Mouse (Mus musculus) ovary, postnatal 10 days (tissue): ENCODE results near the gene Trpm4.
"Not testable (repeated sequence)": the region's sequence is repeated elsewhere in the genome, so short reads cannot be mapped to it uniquely, and the experiment has no call there.

Experiments
- DNase-seq: peaks from one replicate; pipeline ENCODE4 v3.0.0; 2022; ENCODE audit warnings: low spot score

Gene Trpm4

GRCm38 (mm10) chr7:45333431-45333982 is at the start of gene Trpm4:
Gene Trpm4, minus strand, starts transcription at chr7:45333780.
- peak; percentile 75 for DNase-seq

GRCm38 (mm10) chr7:45376057-45376456 is 42.5 kb upstream of the Trpm4 start:
- no peak for DNase-seq

- no peak for DNase-seq
Measured at GRCm38 (mm10) chr7:45374620-45375019, 41.0 kb upstream of the Trpm4 start.

GRCm38 (mm10) chr7:45372371-45372770 is 38.8 kb upstream of the Trpm4 start:
- DNase-seq, result no peak

- DNase-seq, result peak; percentile 70
Measured at GRCm38 (mm10) chr7:45370475-45371311, 37.1 kb upstream of the Trpm4 start, which contains the start of gene Lin7b. Gene Lin7b, minus strand, starts transcription at chr7:45370583.

GRCm38 (mm10) chr7:45369836-45370474 is 36.4 kb upstream of the Trpm4 start:
- DNase-seq, result no peak

- no peak for DNase-seq
Measured at GRCm38 (mm10) chr7:45369022-45369745, 35.6 kb upstream of the Trpm4 start.

- no peak for DNase-seq
Measured at GRCm38 (mm10) chr7:45368178-45368577, 34.6 kb upstream of the Trpm4 start.

- DNase-seq, result peak; percentile 93
Measured at GRCm38 (mm10) chr7:45367020-45367880, 33.7 kb upstream of the Trpm4 start.

GRCm38 (mm10) chr7:45366652-45367019 is 33.1 kb upstream of the Trpm4 start, which contains the start of gene Ppfia3:
Gene Ppfia3, minus strand, starts transcription at chr7:45367019.
- DNase-seq, result no peak

GRCm38 (mm10) chr7:45365742-45366651 is 32.4 kb upstream of the Trpm4 start:
- peak; percentile 46 for DNase-seq

- DNase-seq, result no peak
Measured at GRCm38 (mm10) chr7:45363983-45364382, 30.4 kb upstream of the Trpm4 start.

- no peak for DNase-seq
Measured at GRCm38 (mm10) chr7:45362801-45363200, 29.2 kb upstream of the Trpm4 start.

GRCm38 (mm10) chr7:45361243-45361804 is 27.7 kb upstream of the Trpm4 start:
- peak; percentile 26 for DNase-seq

- no peak for DNase-seq
Measured at GRCm38 (mm10) chr7:45360404-45361125, 27.0 kb upstream of the Trpm4 start.

- not testable (repeated sequence) for DNase-seq
Measured at GRCm38 (mm10) chr7:45359081-45359480, 25.5 kb upstream of the Trpm4 start.

- no peak for DNase-seq
Measured at GRCm38 (mm10) chr7:45356087-45356486, 22.5 kb upstream of the Trpm4 start.

- DNase-seq, result no peak
Measured at GRCm38 (mm10) chr7:45355318-45356020, 21.9 kb upstream of the Trpm4 start.

- DNase-seq, result no peak
Measured at GRCm38 (mm10) chr7:45353041-45353440, 19.5 kb upstream of the Trpm4 start.
